Mouse (Mus musculus) heart, adult 2 months (tissue): ENCODE data around the gene Otx1. TPM values are rescaled to one million over a fixed set of nuclear protein-coding genes. Genes with fewer than 3 reads are reported as not detected.

Experiments used
- DNase-seq, 2 experiments: peaks; one replicate each; pipeline ENCODE4 v3.0.0; 2021
- H3K27ac ChIP-seq: fragments of 200-600 bp; 2 replicates; pipeline ENCODE4 v1.8.1; 2022
- H3K27me3 ChIP-seq: fragments of 200-500 bp; 2 replicates; pipeline ENCODE4 v1.6.1; 2012; ENCODE audit warnings: mild to moderate bottlenecking, low read length, inconsistent platforms, mixed read lengths; ENCODE audit not compliant: control insufficient read depth, insufficient read depth
- H3K36me3 ChIP-seq: fragments of 200-500 bp; 2 replicates; pipeline ENCODE4 v1.6.1; 2012; ENCODE audit warnings: low read length, inconsistent platforms; ENCODE audit not compliant: control insufficient read depth, insufficient read depth
- H3K4me1 ChIP-seq: fragments of 200-500 bp; 2 replicates; pipeline ENCODE4 v1.6.1; 2011; ENCODE audit warnings: low read length; ENCODE audit not compliant: control insufficient read depth, insufficient read depth
- H3K4me3 ChIP-seq: fragments of 200-600 bp; 2 replicates; pipeline ENCODE4 v1.8.1; 2022
- H3K79me2 ChIP-seq: fragments of 200-500 bp; replicated peaks from 2 replicates; pipeline ENCODE4 v1.6.1; 2012; ENCODE audit warnings: mild to moderate bottlenecking, inconsistent platforms, low read length, moderate library complexity, mixed read lengths; ENCODE audit not compliant: control insufficient read depth, insufficient read depth
- H3K9ac ChIP-seq: fragments of 200-500 bp; 2 replicates; pipeline ENCODE4 v1.6.1; 2012; ENCODE audit warnings: low read depth, mild to moderate bottlenecking, control low read depth, inconsistent platforms, low read length, mixed read lengths
- CTCF ChIP-seq: fragments of 200-600 bp; IDR thresholded peaks from 2 replicates; pipeline ENCODE4 v1.8.1; 2022; ENCODE audit warnings: antibody characterized with exemption, mild to moderate bottlenecking, moderate library complexity
- EP300 ChIP-seq: fragments of 200-500 bp; IDR thresholded peaks from 2 replicates; pipeline ENCODE4 v1.6.1; 2011; ENCODE audit warnings: low read depth, low read length, control low read depth; ENCODE audit not compliant: insufficient read depth
- POLR2A ChIP-seq: fragments of 200-500 bp; IDR thresholded peaks from 2 replicates; pipeline ENCODE4 v1.6.1; 2011; ENCODE audit warnings: mild to moderate bottlenecking, low read depth, low read length, control low read depth; ENCODE audit not compliant: insufficient read depth
- WGBS: fragments of 180-500 bp; shearing (Covaris S2); methylation state at CpG from one replicate; pipeline ENCODE4 v1.1.7; 2018; 5-methylcytosine and 5-hydroxymethylcytosine counted together
- intact Hi-C: fragments of 180-260 bp; cut with DNase I; formaldehyde crosslinking; loops from one replicate; pipeline ENCODE4 v1.15.1; 2025
- polyA plus RNA-seq: library from polyadenylated mRNA; depleted of rRNA; stranded (reverse); fragments of >200 nt; gene quantifications from 2 replicates; pipeline ENCODE4 v1.2.3, GENCODE M21; 2012
- total RNA-seq, 2 experiments: library from RNA; stranded (reverse); gene quantifications; 2 replicates each; pipeline ENCODE4 v1.2.3; 2021

Otx1 gene
- total and polyA plus RNA-seq, 3 experiments: 0.66 TPM; not detected in 2

GRCm38 (mm10) chr11:22017444-22017843 lies 14.7 kb upstream of the Otx1 start:
- Histone ChIP-seq H3K4me1 (no peaks in the 10 kb centered on the region), H3K27me3 (no peaks in the 10 kb centered on the region), H3K4me3 (no peak overlapping the region), H3K9ac (no peak overlapping the region), H3K27ac (no peak overlapping the region), H3K79me2 (no peaks in the 10 kb centered on the region), H3K36me3 (no peaks in the 10 kb centered on the region)
- intact Hi-C loops: no loop called here
- TF ChIP-seq CTCF (no peak), POLR2A (no peak), EP300 (no peak)
- WGBS: 91% methylated on average over 8 of the region's 8 CpGs
- DNase-seq: no peak

- Histone ChIP-seq H3K4me3 (no peak overlapping the region), H3K27me3 (no peaks in the 10 kb centered on the region), H3K4me1 (no peaks in the 10 kb centered on the region), H3K36me3 (no peaks in the 10 kb centered on the region), H3K9ac (no peak overlapping the region), H3K79me2 (no peaks in the 10 kb centered on the region), H3K27ac (no peak overlapping the region)
- WGBS: 81% methylated on average over 3 of the region's 3 CpGs
- intact Hi-C loops: no loop called here
- no peak for DNase-seq
- TF ChIP-seq EP300 (no peak), CTCF (no peak), POLR2A (no peak)
Measured at GRCm38 (mm10) chr11:22016341-22016740, 13.6 kb upstream of the Otx1 start.

DNA sequence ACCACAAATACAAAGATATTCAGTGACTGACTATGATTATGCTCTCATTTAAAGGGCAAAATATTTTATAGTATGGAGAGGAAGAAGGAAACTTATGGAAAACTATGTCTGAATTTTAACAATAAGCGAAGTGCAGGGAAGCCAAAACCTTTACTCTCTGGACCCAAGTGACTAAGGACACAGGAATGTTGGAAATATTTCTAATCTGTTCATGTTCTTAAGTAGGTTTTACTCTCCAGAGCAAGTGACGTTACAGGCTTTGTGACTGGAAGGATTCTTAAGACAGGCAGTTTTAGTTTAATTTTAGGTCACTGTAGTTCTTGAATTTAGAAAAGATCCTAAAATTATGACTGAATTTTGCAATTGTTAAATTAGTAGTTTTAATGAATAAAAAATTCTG lies 6.1 kb upstream of the Otx1 start:
- Histone ChIP-seq H3K4me3 (no peak overlapping the region), H3K27me3 (peaks cover 5% of the 10 kb centered on the region), H3K36me3 (no peaks in the 10 kb centered on the region; the same call in 1 of the 2 replicates), H3K4me1 (no peaks in the 10 kb centered on the region), H3K9ac (no peak overlapping the region), H3K79me2 (no peaks in the 10 kb centered on the region), H3K27ac (no peak overlapping the region)
- TF ChIP-seq CTCF: no peak
- no peak for TF ChIP-seq EP300
- no peak for TF ChIP-seq POLR2A
- intact Hi-C loops: no loop called here
- no peak for DNase-seq
- WGBS: 79% methylated on average over 2 of the region's 2 CpGs

- Histone ChIP-seq H3K36me3 (peaks cover 1% of the 10 kb centered on the region), H3K9ac (no peak overlapping the region), H3K4me1 (no peaks in the 10 kb centered on the region; the same call in 1 of the 2 replicates), H3K4me3 (no peak overlapping the region), H3K27me3 (peaks cover 11% of the 10 kb centered on the region), H3K79me2 (no peaks in the 10 kb centered on the region), H3K27ac (no peak overlapping the region)
- intact Hi-C loops: no loop called here
- WGBS: 63% methylated on average over 10 of the region's 10 CpGs
- no peak for DNase-seq
- TF ChIP-seq CTCF: no peak
- no peak for TF ChIP-seq POLR2A
- TF ChIP-seq EP300: no peak
Measured at GRCm38 (mm10) chr11:22008129-22008596, 5.5 kb upstream of the Otx1 start.

- no peaks in the 10 kb centered on the region for H3K79me2 ChIP-seq
- H3K4me3 ChIP-seq: no peak overlapping the region
- TF ChIP-seq EP300: no peak
- no peak for TF ChIP-seq POLR2A
- no peak for TF ChIP-seq CTCF
- peaks cover under 1% of the 10 kb centered on the region; the same call in 1 of the 2 replicates for H3K4me1 ChIP-seq
- H3K9ac ChIP-seq: no peak overlapping the region
- peaks cover 13% of the 10 kb centered on the region for H3K27me3 ChIP-seq
- no peak overlapping the region for H3K27ac ChIP-seq
- peaks cover 2% of the 10 kb centered on the region for H3K36me3 ChIP-seq
- DNase-seq: no peak
- intact Hi-C loops: no loop called here
- 68% methylated on average over 6 of the region's 6 CpGs for WGBS
Measured at GRCm38 (mm10) chr11:22007781-22008110, 5.0 kb upstream of the Otx1 start.

- Histone ChIP-seq H3K27ac (no peak overlapping the region), H3K27me3 (peaks cover 17% of the 10 kb centered on the region), H3K4me1 (peaks cover 3% of the 10 kb centered on the region), H3K36me3 (peaks cover 2% of the 10 kb centered on the region), H3K4me3 (no peak overlapping the region), H3K9ac (no peak overlapping the region), H3K79me2 (no peaks in the 10 kb centered on the region)
- intact Hi-C loops: no loop called here
- TF ChIP-seq POLR2A: no peak
- 71% methylated on average over 20 of the region's 20 CpGs for WGBS
- DNase-seq: no peak
Measured at GRCm38 (mm10) chr11:22007088-22007780, 4.5 kb upstream of the Otx1 start.
